Mouse (Mus musculus) CH12.LX (cell line): ENCODE measurements around the gene Rpl13a. TPM values are rescaled to one million over a fixed set of nuclear protein-coding genes. Genes with fewer than 3 reads are reported as not detected.

Experiments
- DNase-seq: peaks from one replicate; pipeline ENCODE4 v3.0.0-alpha.2; 2013; ENCODE audit errors: extremely low read depth
- H3K27ac ChIP-seq: 2 replicates; pipeline ENCODE4 v1.5.1; 2012; ENCODE audit warnings: low read depth, mild to moderate bottlenecking, control low read depth, moderate library complexity; ENCODE audit not compliant: insufficient read depth
- H3K27me3 ChIP-seq: replicated peaks from 2 replicates; pipeline ENCODE3; 2012; ENCODE audit warnings: inconsistent platforms
- H3K36me3 ChIP-seq, 2 experiments: replicated peaks in 1 of 2; 2 replicates each; pipeline versions ENCODE3 to v1.6.1; 2012; ENCODE audit warnings: inconsistent platforms in 1 of 2, low read length in 1 of 2, mild to moderate bottlenecking in 1 of 2, mixed read lengths in 1 of 2, moderate library complexity in 1 of 2; ENCODE audit not compliant: control insufficient read depth in 1 of 2, insufficient read depth in 1 of 2
- H3K4me1 ChIP-seq, 2 experiments: 2 replicates each; pipeline ENCODE4 v1.6.1; 2012; ENCODE audit warnings: inconsistent platforms in 1 of 2, moderate library complexity in 1 of 2; ENCODE audit not compliant: insufficient read depth in 2 of 2, control insufficient read depth in 1 of 2
- H3K4me2 ChIP-seq: 2 replicates; pipeline ENCODE4 v1.6.1; 2012; ENCODE audit warnings: low read depth, mild to moderate bottlenecking, control low read depth; ENCODE audit not compliant: poor library complexity, insufficient read depth, severe bottlenecking
- H3K4me3 ChIP-seq, 3 experiments: fragments of 150-350 bp in 1 of 3; sonication (generic) in 1 of 3; replicated peaks in 1 of 3; 2 replicates each; pipeline versions ENCODE3 to v1.5.1; 2011 to 2012; ENCODE audit warnings: low read depth in 2 of 3, low read length in 2 of 3, mild to moderate bottlenecking in 2 of 3, moderate library complexity in 2 of 3, control low read depth in 1 of 3, improper control_type of control experiment in 1 of 3, inconsistent platforms in 1 of 3, mixed read lengths in 1 of 3; ENCODE audit not compliant: poor library complexity in 1 of 3
- H3K79me2 ChIP-seq: replicated peaks from 2 replicates; pipeline ENCODE4 v1.6.1; 2012; ENCODE audit warnings: mild to moderate bottlenecking, moderate library complexity; ENCODE audit not compliant: control insufficient read depth, poor library complexity, insufficient read depth, severe bottlenecking; ENCODE audit errors: extremely low read depth
- H3K9ac ChIP-seq: 2 replicates; pipeline ENCODE4 v1.6.1; 2012; ENCODE audit warnings: low read depth, mild to moderate bottlenecking, control low read depth, moderate library complexity; ENCODE audit not compliant: insufficient read depth
- H3K9me3 ChIP-seq: replicated peaks from 2 replicates; pipeline ENCODE3; 2012; ENCODE audit warnings: low read length, inconsistent platforms, mixed read lengths
- CTCF ChIP-seq, 2 experiments: IDR thresholded peaks in 1 of 2; conservative IDR thresholded peaks in 1 of 2; 2 replicates each; pipeline ENCODE4 v1.5.1; 2011 to 2012; ENCODE audit warnings: low read depth in 2 of 2, low read length in 2 of 2, improper control_type of control experiment in 1 of 2, inconsistent platforms in 1 of 2, mild to moderate bottlenecking in 1 of 2, moderate library complexity in 1 of 2
- E2F4 ChIP-seq: IDR thresholded peaks from 2 replicates; pipeline ENCODE4 v1.6.1; 2011; ENCODE audit warnings: low read depth, low read length, improper control_type of control experiment; ENCODE audit not compliant: insufficient replicate concordance
- EP300 ChIP-seq: IDR thresholded peaks from 2 replicates; pipeline ENCODE4 v1.6.1; 2011; ENCODE audit warnings: low read length, improper control_type of control experiment
- MAFK ChIP-seq: IDR thresholded peaks from 2 replicates; pipeline ENCODE4 v1.6.1; 2011; ENCODE audit warnings: low read length, improper control_type of control experiment; ENCODE audit not compliant: insufficient replicate concordance
- MAX ChIP-seq: IDR thresholded peaks from 2 replicates; pipeline ENCODE4 v1.6.1; 2011; ENCODE audit warnings: low read length, improper control_type of control experiment
- MEF2A ChIP-seq: IDR thresholded peaks from 2 replicates; pipeline ENCODE4 v1.6.1; 2014; ENCODE audit warnings: low read depth, mild to moderate bottlenecking, inconsistent platforms, low read length, improper control_type of control experiment, borderline replicate concordance
- NELFE ChIP-seq: IDR thresholded peaks from 2 replicates; pipeline ENCODE4 v1.6.1; 2011; ENCODE audit warnings: low read depth, low read length, improper control_type of control experiment
- PAX5 ChIP-seq: IDR thresholded peaks from 2 replicates; pipeline ENCODE4 v1.6.1; 2012; ENCODE audit warnings: low read length, inconsistent platforms, mixed read lengths
- POLR2AphosphoS2 ChIP-seq: IDR thresholded peaks from 2 replicates; pipeline ENCODE4 v1.6.1; 2011; ENCODE audit warnings: low read depth, low read length, improper control_type of control experiment
- SIN3A ChIP-seq: IDR thresholded peaks from 2 replicates; pipeline ENCODE4 v1.6.1; 2012; ENCODE audit warnings: low read length, improper control_type of control experiment, inconsistent platforms
- USF2 ChIP-seq: conservative IDR thresholded peaks from 2 replicates; pipeline ENCODE4 v1.6.1; 2011; ENCODE audit warnings: low read depth, low read length, improper control_type of control experiment
- ZNF384 ChIP-seq: IDR thresholded peaks from 2 replicates; pipeline ENCODE4 v1.6.1; 2012; ENCODE audit warnings: low read depth, low read length, improper control_type of control experiment, inconsistent platforms
- dilution Hi-C: fragments of 300-500 bp; cut with MboI; formaldehyde crosslinking; loops from 2 replicates; pipeline ENCODE4 v1.14.3; 2020; ENCODE audit warnings: low sequenced_read_pairs; ENCODE audit not compliant: extremely low pct_unique_long_range_greater_than_20kb, extremely low pct_ligation_motif_present
- in situ Hi-C: fragments of 300-500 bp; cut with MboI; formaldehyde crosslinking; loops from 3 replicates; pipeline ENCODE4 v1.14.3; 2019; ENCODE audit warnings: low sequenced_read_pairs, low pct_ligation_motif_present, low pct_unique_long_range_greater_than_20kb, mixed read lengths
- polyA plus RNA-seq: library from polyadenylated mRNA; unstranded; fragments of >175 nt; gene quantifications from 2 replicates; pipeline ENCODE4 v1.2.1, GENCODE M21; 2012; ENCODE audit warnings: low read depth; ENCODE audit not compliant: insufficient read length
- total RNA-seq, 2 experiments: library from RNA; depleted of rRNA; stranded (reverse); fragments of 300-350 nt in 1 of 2; fragments of >200 nt in 1 of 2; gene quantifications; 2 replicates each; pipeline ENCODE4 v1.2.3; 2012 to 2014

Rpl13a gene
- total and polyA plus RNA-seq, 3 experiments = 2,822 to 5,043 (median 4,154) TPM

DNA sequence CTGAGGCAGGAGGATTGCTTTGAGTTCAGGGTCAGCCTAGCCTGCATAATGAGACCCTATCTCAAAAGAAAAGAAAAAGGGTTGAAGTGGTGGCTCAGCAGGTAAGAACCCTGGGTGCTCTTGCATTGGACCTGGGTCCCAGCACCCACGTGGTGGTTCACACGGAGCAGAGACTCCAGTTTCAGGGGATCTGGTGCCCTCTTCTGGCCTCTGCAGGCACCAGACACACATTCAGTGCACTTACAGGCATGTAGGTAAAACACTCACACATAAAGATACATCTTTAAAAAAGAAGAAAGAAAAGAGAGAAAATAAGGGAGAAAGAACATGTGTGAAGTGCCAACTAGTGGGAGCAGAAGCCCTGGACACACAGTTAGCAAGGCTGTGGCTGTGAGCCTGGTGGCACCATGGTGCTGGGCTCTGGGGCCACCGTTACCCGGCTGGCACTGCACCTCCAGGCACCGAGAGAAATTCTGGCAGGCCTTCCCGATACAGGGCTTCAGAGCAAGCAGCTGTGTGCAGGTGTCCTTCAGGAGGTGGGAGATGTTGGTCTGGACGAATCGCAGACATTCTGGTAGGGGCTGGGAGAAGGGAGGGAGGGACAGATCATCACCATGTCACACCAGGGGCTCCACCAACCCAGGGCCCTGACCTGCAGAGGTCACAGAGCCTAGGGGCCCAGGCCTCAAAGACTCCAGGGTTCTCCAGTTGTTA is 5.0 kb upstream of the Rpl13a start:
- dilution Hi-C loops = no loop called here
- H3K4me3 ChIP-seq = no peak overlapping the region
- H3K4me2 ChIP-seq = no peak overlapping the region
- no peak overlapping the region for H3K9ac ChIP-seq
- peaks cover 7 to 30% of the 10 kb centered on the region in 2 experiments for H3K4me1 ChIP-seq
- peaks cover 0 to 23% of the 10 kb centered on the region in 2 experiments for H3K36me3 ChIP-seq
- peaks cover 3% of the 10 kb centered on the region for H3K9me3 ChIP-seq
- no peak overlapping the region for H3K27ac ChIP-seq
- no peaks in the 10 kb centered on the region for H3K27me3 ChIP-seq
- H3K79me2 ChIP-seq = no peaks in the 10 kb centered on the region
- TF ChIP-seq CTCF (conservative IDR thresholded peaks at IDR 0.05 in 1 of 2, IDR thresholded peaks at IDR 0.05 in 1 of 2; ENCODE audit: low read depth in 2 of 2, low read length in 2 of 2) = peak in 1 of 2 experiments; percentile 42; a peak in 2 of 4 replicates
- TF ChIP-seq MEF2A = no peak
- in situ Hi-C loops = no loop called here
- DNase-seq = no peak

DNA sequence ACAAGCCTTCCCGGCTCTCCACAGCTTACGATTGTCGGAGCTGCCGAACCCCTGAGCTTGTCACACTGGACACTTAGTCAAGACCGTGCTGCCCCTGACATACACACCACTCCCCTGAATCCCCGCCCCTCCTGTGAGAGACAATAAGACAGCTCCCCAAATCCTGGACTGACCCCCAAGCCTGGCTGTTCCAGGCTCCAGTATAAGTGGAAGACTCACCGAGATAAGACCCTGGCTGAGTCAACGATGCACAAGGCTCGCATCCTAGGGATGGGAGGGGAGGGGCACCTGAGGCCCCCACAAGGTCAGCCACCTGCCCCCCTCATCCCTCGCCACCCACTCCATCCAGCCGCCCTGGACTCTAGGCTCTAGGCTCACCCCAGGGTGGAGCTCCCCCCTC is 3.3 kb upstream of the Rpl13a start:
- no peak for TF ChIP-seq NELFE
- no peak for TF ChIP-seq E2F4
- no peak for TF ChIP-seq SIN3A
- no peak for TF ChIP-seq POLR2AphosphoS2
- no peak for TF ChIP-seq ZNF384
- no peak for TF ChIP-seq MAFK
- no peak for TF ChIP-seq EP300
- TF ChIP-seq PAX5 = no peak
- TF ChIP-seq USF2 = no peak
- no peak for TF ChIP-seq MAX
- DNase-seq = no peak
- H3K79me2 ChIP-seq = peaks cover 17% of the 10 kb centered on the region
- in situ Hi-C loops (no loop called here), dilution Hi-C loops (no loop called here)
- H3K27me3 ChIP-seq = no peaks in the 10 kb centered on the region
- peaks cover 7 to 30% of the 10 kb centered on the region in 2 experiments for H3K4me1 ChIP-seq
- peaks cover 3% of the 10 kb centered on the region for H3K9me3 ChIP-seq
- no peak overlapping the region for H3K9ac ChIP-seq
- H3K4me3 ChIP-seq = no peak overlapping the region
- peaks cover 4 to 35% of the 10 kb centered on the region in 2 experiments for H3K36me3 ChIP-seq
- no peak overlapping the region for H3K4me2 ChIP-seq
- no peak overlapping the region for H3K27ac ChIP-seq
